Mouse (Mus musculus) MEL (cell line): ENCODE data around the gene H2-M11. TPM values are rescaled to one million over a fixed set of nuclear protein-coding genes. Genes with fewer than 3 reads are reported as not detected.

ENCODE experiments used
- polyA plus RNA-seq, 2 experiments: library from polyadenylated mRNA; stranded (reverse) in 1 of 2; unstranded in 1 of 2; fragments of >175 nt in 1 of 2; fragments of >200 nt in 1 of 2; gene quantifications; 2 replicates each; pipeline versions ENCODE4 v1.2.1 to v1.2.4; 2012; ENCODE audit warnings: low replicate concordance in 2 of 2, low read depth in 1 of 2; ENCODE audit not compliant: insufficient read length in 2 of 2, insufficient read depth in 1 of 2, missing spikeins in 1 of 2
- total RNA-seq: library from RNA; depleted of rRNA; stranded (reverse); fragments of 300-350 nt; gene quantifications from 2 replicates; pipeline ENCODE4 v1.2.3, GENCODE M21; 2012; rRNA removed

The H2-M11 gene
- total and polyA plus RNA-seq, 3 experiments = not detected

Other genes with a start within 250 kb of the H2-M11 start
- not detected in 2 replicates for gene H2-M10.1, start 220.9 kb upstream of the H2-M11 start, total RNA-seq
- gene H2-M10.1, start 220.9 kb upstream of the H2-M11 start, polyA plus RNA-seq = not detected
- not detected in 2 replicates for gene H2-M10.3, start 178.7 kb upstream of the H2-M11 start, total RNA-seq
- not detected for gene H2-M10.3, start 178.7 kb upstream of the H2-M11 start, polyA plus RNA-seq
- not detected in 2 replicates for gene H2-M10.4, start 84.7 kb upstream of the H2-M11 start, total RNA-seq
- not detected for gene H2-M10.4, start 84.7 kb upstream of the H2-M11 start, polyA plus RNA-seq
- gene H2-M9, start 95.6 kb downstream of the H2-M11 start, total RNA-seq = not detected in 2 replicates
- gene H2-M9, start 95.6 kb downstream of the H2-M11 start, polyA plus RNA-seq = not detected
- gene H2-M1, start 125.1 kb downstream of the H2-M11 start, total RNA-seq = not detected in 2 replicates
- not detected for gene H2-M1, start 125.1 kb downstream of the H2-M11 start, polyA plus RNA-seq
- gene H2-M10.5, start 225.8 kb downstream of the H2-M11 start, total RNA-seq = not detected in 2 replicates
- not detected for gene H2-M10.5, start 225.8 kb downstream of the H2-M11 start, polyA plus RNA-seq